Mouse (Mus musculus) heart, adult 2 months (tissue): ENCODE results near the gene Tmem214. TPM values are rescaled to one million over a fixed set of nuclear protein-coding genes. Genes with fewer than 3 reads are reported as not detected.
A peak's percentile ranks its signal among the peaks of the same experiment; 100 is the strongest.

Experiments used
- DNase-seq, 2 experiments: peaks; one replicate each; pipeline ENCODE4 v3.0.0; 2021
- H3K27ac ChIP-seq: fragments of 200-600 bp; 2 replicates; pipeline ENCODE4 v1.8.1; 2022
- H3K27me3 ChIP-seq: fragments of 200-500 bp; 2 replicates; pipeline ENCODE4 v1.6.1; 2012; ENCODE audit warnings: mild to moderate bottlenecking, low read length, inconsistent platforms, mixed read lengths; ENCODE audit not compliant: control insufficient read depth, insufficient read depth
- H3K36me3 ChIP-seq: fragments of 200-500 bp; 2 replicates; pipeline ENCODE4 v1.6.1; 2012; ENCODE audit warnings: low read length, inconsistent platforms; ENCODE audit not compliant: control insufficient read depth, insufficient read depth
- H3K4me1 ChIP-seq: fragments of 200-500 bp; 2 replicates; pipeline ENCODE4 v1.6.1; 2011; ENCODE audit warnings: low read length; ENCODE audit not compliant: control insufficient read depth, insufficient read depth
- H3K4me3 ChIP-seq: fragments of 200-600 bp; 2 replicates; pipeline ENCODE4 v1.8.1; 2022
- H3K79me2 ChIP-seq: fragments of 200-500 bp; replicated peaks from 2 replicates; pipeline ENCODE4 v1.6.1; 2012; ENCODE audit warnings: mild to moderate bottlenecking, inconsistent platforms, low read length, moderate library complexity, mixed read lengths; ENCODE audit not compliant: control insufficient read depth, insufficient read depth
- H3K9ac ChIP-seq: fragments of 200-500 bp; 2 replicates; pipeline ENCODE4 v1.6.1; 2012; ENCODE audit warnings: low read depth, mild to moderate bottlenecking, control low read depth, inconsistent platforms, low read length, mixed read lengths
- CTCF ChIP-seq: fragments of 200-600 bp; IDR thresholded peaks from 2 replicates; pipeline ENCODE4 v1.8.1; 2022; ENCODE audit warnings: antibody characterized with exemption, mild to moderate bottlenecking, moderate library complexity
- EP300 ChIP-seq: fragments of 200-500 bp; IDR thresholded peaks from 2 replicates; pipeline ENCODE4 v1.6.1; 2011; ENCODE audit warnings: low read depth, low read length, control low read depth; ENCODE audit not compliant: insufficient read depth
- POLR2A ChIP-seq: fragments of 200-500 bp; IDR thresholded peaks from 2 replicates; pipeline ENCODE4 v1.6.1; 2011; ENCODE audit warnings: mild to moderate bottlenecking, low read depth, low read length, control low read depth; ENCODE audit not compliant: insufficient read depth
- WGBS: fragments of 180-500 bp; shearing (Covaris S2); methylation state at CpG from one replicate; pipeline ENCODE4 v1.1.7; 2018; 5-methylcytosine and 5-hydroxymethylcytosine counted together
- intact Hi-C: fragments of 180-260 bp; cut with DNase I; formaldehyde crosslinking; loops from one replicate; pipeline ENCODE4 v1.15.1; 2025
- polyA plus RNA-seq: library from polyadenylated mRNA; depleted of rRNA; stranded (reverse); fragments of >200 nt; gene quantifications from 2 replicates; pipeline ENCODE4 v1.2.3, GENCODE M21; 2012
- total RNA-seq, 2 experiments: library from RNA; stranded (reverse); gene quantifications; 2 replicates each; pipeline ENCODE4 v1.2.3; 2021

Tmem214 gene
- total and polyA plus RNA-seq, 3 experiments = 34.7 to 55.7 (median 37.5) TPM

DNA sequence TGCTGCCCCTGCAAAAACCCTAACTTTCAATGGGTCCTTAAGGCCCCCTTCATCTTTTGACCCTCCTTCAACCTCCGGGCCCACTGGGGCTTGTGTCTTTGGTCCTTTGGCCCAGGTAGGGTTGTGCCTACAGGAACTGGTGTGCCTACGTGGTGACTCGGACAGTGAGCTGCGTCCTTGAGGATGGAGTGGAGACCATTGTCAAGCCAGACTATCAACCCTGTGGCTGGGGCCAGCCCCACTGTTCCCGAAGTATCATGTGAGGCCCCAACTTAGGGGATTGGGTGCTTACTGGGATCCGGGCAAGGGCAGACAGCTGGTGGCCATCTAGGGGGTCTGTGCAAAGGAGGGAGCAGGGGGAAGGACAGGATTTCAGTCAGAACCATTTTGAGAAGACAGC lies 47.0 kb downstream of the Tmem214 start:
- peak overlapping the region; percentile 70 for H3K9ac ChIP-seq
- H3K27me3 ChIP-seq = no peaks in the 10 kb centered on the region
- peak overlapping the region; percentile 54 for H3K4me3 ChIP-seq
- WGBS = 30% methylated on average over 6 of the region's 6 CpGs
- intact Hi-C loops = loop anchor here (5.0 kb wide), 1 partner anchor 103 kb away; the partner anchor contains the start of gene Mapre3
- H3K79me2 ChIP-seq = no peaks in the 10 kb centered on the region
- H3K36me3 ChIP-seq = no peaks in the 10 kb centered on the region
- TF ChIP-seq EP300 (no peak), CTCF (no peak), POLR2A (no peak)
- peaks cover 25% of the 10 kb centered on the region for H3K4me1 ChIP-seq
- DNase-seq = peak in 1 of 2 experiments; percentile 23
- peak overlapping the region; percentile 89 for H3K27ac ChIP-seq

GRCm38 (mm10) chr5:30915456-30915855 lies 47.6 kb downstream of the Tmem214 start:
- H3K27me3 ChIP-seq = no peaks in the 10 kb centered on the region
- WGBS = 31% methylated on average over 9 of the region's 9 CpGs
- TF ChIP-seq POLR2A = no peak
- TF ChIP-seq EP300 = no peak
- TF ChIP-seq CTCF = no peak
- peaks cover 25% of the 10 kb centered on the region for H3K4me1 ChIP-seq
- H3K9ac ChIP-seq = peak overlapping the region; percentile 70
- H3K79me2 ChIP-seq = no peaks in the 10 kb centered on the region
- H3K36me3 ChIP-seq = no peaks in the 10 kb centered on the region
- intact Hi-C loops = loop anchor here (5.0 kb wide), 1 partner anchor 103 kb away; the partner anchor contains the start of gene Mapre3
- DNase-seq = peak; percentile 34 to 59
- H3K27ac ChIP-seq = peak overlapping the region; percentile 89
- H3K4me3 ChIP-seq = peak overlapping the region; percentile 54

GRCm38 (mm10) chr5:30915974-30916433 lies 48.2 kb downstream of the Tmem214 start:
- WGBS = 0% methylated on average over 7 of the region's 7 CpGs
- Histone ChIP-seq H3K36me3 (no peaks in the 10 kb centered on the region), H3K27me3 (no peaks in the 10 kb centered on the region), H3K79me2 (no peaks in the 10 kb centered on the region), H3K9ac (no peak overlapping the region), H3K27ac (peak overlapping the region; percentile 89), H3K4me3 (no peak overlapping the region; the same call in 1 of the 2 replicates), H3K4me1 (peaks cover 25% of the 10 kb centered on the region)
- TF ChIP-seq EP300 (peak; percentile 85), CTCF (peak; percentile 76), POLR2A (peak; percentile 76)
- peak; percentile 87 to 95 for DNase-seq
- intact Hi-C loops = loop anchor here (2.0 to 5.0 kb wide), 2 partner anchors 47 to 104 kb away; partner anchors contain the start of genes Mapre3 and Tmem214

- Histone ChIP-seq H3K36me3 (no peaks in the 10 kb centered on the region), H3K4me1 (peaks cover 26% of the 10 kb centered on the region), H3K4me3 (no peak overlapping the region), H3K27ac (peak overlapping the region; percentile 82), H3K27me3 (no peaks in the 10 kb centered on the region), H3K79me2 (no peaks in the 10 kb centered on the region), H3K9ac (no peak overlapping the region)
- DNase-seq = no peak
- TF ChIP-seq POLR2A (no peak), CTCF (no peak), EP300 (no peak)
- intact Hi-C loops = loop anchor here (2.0 to 5.0 kb wide), 2 partner anchors 48 to 105 kb away; partner anchors contain the start of genes Mapre3 and Tmem214
- 89% methylated on average over 9 of the region's 9 CpGs for WGBS
Observed at GRCm38 (mm10) chr5:30916841-30917240, 49.0 kb downstream of the Tmem214 start.

GRCm38 (mm10) chr5:30917348-30917747 lies 49.5 kb downstream of the Tmem214 start:
- H3K4me3 ChIP-seq = no peak overlapping the region
- H3K9ac ChIP-seq = no peak overlapping the region
- TF ChIP-seq EP300 (no peak), CTCF (no peak), POLR2A (no peak)
- no peaks in the 10 kb centered on the region for H3K27me3 ChIP-seq
- H3K27ac ChIP-seq = peak overlapping the region; percentile 82
- H3K79me2 ChIP-seq = no peaks in the 10 kb centered on the region
- DNase-seq = peak in 1 of 2 experiments; percentile 21
- WGBS = 83% methylated on average over 11 of the region's 11 CpGs
- no peaks in the 10 kb centered on the region for H3K36me3 ChIP-seq
- H3K4me1 ChIP-seq = peaks cover 23% of the 10 kb centered on the region
- intact Hi-C loops = loop anchor here (2.0 to 5.0 kb wide), 2 partner anchors 49 to 105 kb away; partner anchors contain the start of genes Mapre3 and Tmem214

DNA sequence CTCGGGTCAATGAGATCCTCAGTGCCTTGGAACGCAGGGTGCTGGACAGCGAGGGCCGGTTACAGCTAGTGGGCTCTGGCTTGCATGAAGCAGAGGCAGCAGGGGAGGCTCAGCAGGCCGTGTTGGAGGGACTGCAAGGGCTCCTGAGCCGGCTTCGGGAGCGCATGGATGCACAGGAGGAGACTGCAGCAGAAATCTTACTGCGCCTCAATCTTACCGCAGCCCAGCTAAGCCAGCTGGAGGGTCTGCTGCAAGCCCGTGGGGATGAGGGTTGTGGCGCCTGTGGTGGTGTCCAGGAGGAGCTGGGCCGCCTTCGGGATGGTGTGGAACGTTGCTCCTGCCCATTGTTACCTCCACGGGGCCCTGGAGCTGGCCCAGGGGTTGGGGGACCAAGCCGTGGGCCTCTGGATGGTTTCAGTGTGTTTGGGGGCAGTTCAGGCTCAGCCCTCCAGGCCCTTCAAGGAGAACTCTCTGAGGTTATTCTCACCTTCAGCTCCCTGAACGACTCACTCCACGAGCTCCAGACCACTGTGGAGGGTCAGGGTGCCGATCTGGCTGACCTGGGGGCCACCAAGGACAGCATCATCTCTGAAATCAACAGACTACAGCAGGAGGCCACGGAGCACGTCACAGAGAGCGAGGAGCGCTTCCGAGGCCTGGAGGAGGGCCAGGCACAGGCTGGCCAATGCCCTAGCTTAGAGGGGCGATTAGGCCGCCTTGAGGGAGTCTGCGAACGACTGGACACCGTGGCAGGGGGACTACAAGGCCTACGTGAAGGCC lies 50.3 kb downstream of the Tmem214 start:
- Histone ChIP-seq H3K27ac (peak overlapping the region; percentile 82), H3K4me3 (no peak overlapping the region), H3K9ac (no peak overlapping the region), H3K79me2 (no peaks in the 10 kb centered on the region), H3K27me3 (no peaks in the 10 kb centered on the region), H3K36me3 (no peaks in the 10 kb centered on the region), H3K4me1 (peaks cover 20% of the 10 kb centered on the region)
- intact Hi-C loops = loop anchor here (2.0 to 5.0 kb wide), 2 partner anchors 49 to 106 kb away; partner anchors contain the start of genes Mapre3 and Tmem214
- no peak for TF ChIP-seq EP300
- TF ChIP-seq POLR2A = no peak
- no peak for TF ChIP-seq CTCF
- no peak for DNase-seq
- 87% methylated on average over 31 of the region's 31 CpGs for WGBS
